Mouse (Mus musculus) lung, postnatal 0 days (tissue): ENCODE results near the gene Cant1.

Source experiments
- CTCF ChIP-seq: IDR thresholded peaks from 2 replicates; pipeline ENCODE4 v1.5.1; 2016; ENCODE audit warnings: antibody characterized with exemption, mild to moderate bottlenecking
- EP300 ChIP-seq: IDR thresholded peaks from 2 replicates; pipeline ENCODE4 v1.6.1; 2016; ENCODE audit warnings: antibody characterized with exemption, mild to moderate bottlenecking, control low read depth

GRCm38 (mm10) chr11:118408051-118408740 lies 10.7 kb downstream of the Cant1 start:
- no peak for TF ChIP-seq EP300
- TF ChIP-seq CTCF, result no peak
